Mouse (Mus musculus): Measurements from ENCODE around the gene Rnf43.

Rnf43 gene

GRCm38 (mm10) chr11:87710262-87710615 is 47.7 kb downstream of the Rnf43 start:
- in situ Hi-C loops (cut with MboI, MseI), result no loop called here

- in situ Hi-C loops (cut with MboI, MseI), result no loop called here
Observed at GRCm38 (mm10) chr11:87712188-87712587, 49.7 kb downstream of the Rnf43 start.

GRCm38 (mm10) chr11:87715999-87716398 is 53.5 kb downstream of the Rnf43 start:
- in situ Hi-C loops (cut with MboI, MseI), result no loop called here

- in situ Hi-C loops (cut with MboI, MseI), result no loop called here
Observed at GRCm38 (mm10) chr11:87719526-87719925, 57.0 kb downstream of the Rnf43 start.

- in situ Hi-C loops (cut with MboI, MseI), result loop anchor here in 1 of 2 experiments (10.0 kb wide), 1 partner anchor 324 kb away; the partner anchor contains the start of gene Srsf1
Observed at GRCm38 (mm10) chr11:87720324-87720723, 57.8 kb downstream of the Rnf43 start.

GRCm38 (mm10) chr11:87720839-87721238 is 58.3 kb downstream of the Rnf43 start:
- in situ Hi-C loops (cut with MboI, MseI), result loop anchor here in 1 of 2 experiments (10.0 kb wide), 1 partner anchor 324 kb away; the partner anchor contains the start of gene Srsf1

- in situ Hi-C loops (cut with MboI, MseI), result loop anchor here in 1 of 2 experiments (10.0 kb wide), 1 partner anchor 323 kb away; the partner anchor contains the start of gene Srsf1
Observed at GRCm38 (mm10) chr11:87722168-87722567, 59.6 kb downstream of the Rnf43 start.

- in situ Hi-C loops (cut with MboI, MseI), result loop anchor here in 1 of 2 experiments (10.0 kb wide), 1 partner anchor 322 kb away; the partner anchor contains the start of gene Srsf1
Observed at GRCm38 (mm10) chr11:87722891-87723290, 60.4 kb downstream of the Rnf43 start.

GRCm38 (mm10) chr11:87725515-87725914 is 63.0 kb downstream of the Rnf43 start:
- in situ Hi-C loops (cut with MboI, MseI), result loop anchor here (5.0 to 25.0 kb wide), 4 partner anchors 42 to 1138 kb away; partner anchors contain the start of genes Rnf43 (in 2 of the 2) and Srsf1 (in 1 of the 2)

GRCm38 (mm10) chr11:87725964-87726562 is 63.5 kb downstream of the Rnf43 start:
- in situ Hi-C loops (cut with MboI, MseI), result loop anchor here (5.0 to 25.0 kb wide), 4 partner anchors 41 to 1139 kb away; partner anchors contain the start of genes Rnf43 (in 2 of the 2) and Srsf1 (in 1 of the 2)

- in situ Hi-C loops (cut with MboI, MseI), result loop anchor here (5.0 to 25.0 kb wide), 4 partner anchors 40 to 1140 kb away; partner anchors contain the start of genes Rnf43 (in 2 of the 2) and Srsf1 (in 1 of the 2)
Observed at GRCm38 (mm10) chr11:87727021-87727420, 64.5 kb downstream of the Rnf43 start.

GRCm38 (mm10) chr11:87727471-87727870 is 64.9 kb downstream of the Rnf43 start:
- in situ Hi-C loops (cut with MboI, MseI), result loop anchor here (5.0 to 25.0 kb wide), 4 partner anchors 40 to 1140 kb away; partner anchors contain the start of genes Rnf43 (in 2 of the 2) and Srsf1 (in 1 of the 2)

- in situ Hi-C loops (cut with MboI, MseI), result loop anchor here (5.0 to 25.0 kb wide), 4 partner anchors 38 to 1142 kb away; partner anchors contain the start of genes Rnf43 (in 2 of the 2) and Srsf1 (in 1 of the 2)
Observed at GRCm38 (mm10) chr11:87728850-87729592, 66.5 kb downstream of the Rnf43 start.

GRCm38 (mm10) chr11:87729593-87730185 is 67.2 kb downstream of the Rnf43 start:
- in situ Hi-C loops (cut with MboI, MseI), result loop anchor here (5.0 to 25.0 kb wide), 4 partner anchors 38 to 1142 kb away; partner anchors contain the start of genes Rnf43 (in 2 of the 2) and Srsf1 (in 1 of the 2)

- in situ Hi-C loops (cut with MboI, MseI), result loop anchor here in 1 of 2 experiments (25.0 kb wide), 1 partner anchor 1143 kb away; no protein-coding TSS in a partner anchor
Observed at GRCm38 (mm10) chr11:87730652-87731310, 68.3 kb downstream of the Rnf43 start.

GRCm38 (mm10) chr11:87734346-87734745 is 71.8 kb downstream of the Rnf43 start:
- in situ Hi-C loops (cut with MboI, MseI), result loop anchor here in 1 of 2 experiments (25.0 kb wide), 1 partner anchor 1147 kb away; no protein-coding TSS in a partner anchor

- in situ Hi-C loops (cut with MboI, MseI), result loop anchor here in 1 of 2 experiments (25.0 kb wide), 1 partner anchor 1148 kb away; no protein-coding TSS in a partner anchor
Observed at GRCm38 (mm10) chr11:87735691-87736090, 73.2 kb downstream of the Rnf43 start.

- in situ Hi-C loops (cut with MboI, MseI), result loop anchor here in 1 of 2 experiments (25.0 kb wide), 1 partner anchor 1149 kb away; no protein-coding TSS in a partner anchor
Observed at GRCm38 (mm10) chr11:87736647-87737134, 74.2 kb downstream of the Rnf43 start.

- in situ Hi-C loops (cut with MboI, MseI), result loop anchor here in 1 of 2 experiments (25.0 kb wide), 1 partner anchor 1150 kb away; no protein-coding TSS in a partner anchor
Observed at GRCm38 (mm10) chr11:87737175-87737740, 74.7 kb downstream of the Rnf43 start, which contains the start of gene Supt4a. Gene Supt4a (plus strand): TSS chr11:87737552.

GRCm38 (mm10) chr11:87743691-87744090 is 81.2 kb downstream of the Rnf43 start:
- in situ Hi-C loops (cut with MboI, MseI), result loop anchor here in 1 of 2 experiments (10.0 to 25.0 kb wide), 2 partner anchors 1069 to 1156 kb away; no protein-coding TSS in a partner anchor

Measured in T-helper 17 cell (primary cell).